Mouse (Mus musculus) liver, postnatal 0 days (tissue): ENCODE measurements around the gene Mgat4d.

ENCODE experiments used
- CTCF ChIP-seq: sonication (generic); IDR thresholded peaks from 2 replicates; pipeline ENCODE4 v1.5.1; 2016; ENCODE audit warnings: antibody characterized with exemption, low read depth
- EP300 ChIP-seq: IDR thresholded peaks from 2 replicates; pipeline ENCODE4 v1.6.1; 2016; ENCODE audit warnings: antibody characterized with exemption, low read depth, mild to moderate bottlenecking

DNA sequence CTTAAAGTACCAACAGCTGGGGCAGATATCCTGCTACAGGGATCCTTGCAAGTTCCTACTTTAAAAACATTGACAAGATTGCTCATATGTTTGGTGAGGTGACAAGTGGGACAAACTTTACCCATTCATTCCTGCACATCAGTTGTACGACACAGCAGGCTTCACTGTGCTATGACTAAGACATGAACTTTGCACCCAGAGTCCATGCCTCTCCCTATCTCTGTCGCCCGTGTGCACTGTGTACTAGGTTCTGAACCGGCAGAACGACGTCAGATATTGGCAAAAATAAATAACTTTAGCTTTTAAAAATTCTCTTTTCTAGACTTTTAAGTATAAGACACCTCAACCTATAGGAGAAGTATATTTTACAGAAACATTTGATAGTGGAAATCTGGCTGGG, 48.4 kb downstream of the Mgat4d start:
- no peak for TF ChIP-seq CTCF
- TF ChIP-seq EP300, result no peak
